Mouse (Mus musculus) mouse embryonic stem cell (cell line): Measurements from ENCODE around the gene Zfp51.

Source experiments
- in situ Hi-C, 2 experiments: fragments of 300-500 bp; cut with MboI; formaldehyde crosslinking; loops; 1 replicate in 1 of 2; 3 replicates in 1 of 2; pipeline ENCODE4 v1.14.3; 2019 to 2020; ENCODE audit warnings: low sequenced_read_pairs in 2 of 2, low pct_unique_long_range_greater_than_20kb in 1 of 2, mixed read lengths in 1 of 2; ENCODE audit not compliant: unreplicated experiment in 1 of 2

The Zfp51 gene

DNA sequence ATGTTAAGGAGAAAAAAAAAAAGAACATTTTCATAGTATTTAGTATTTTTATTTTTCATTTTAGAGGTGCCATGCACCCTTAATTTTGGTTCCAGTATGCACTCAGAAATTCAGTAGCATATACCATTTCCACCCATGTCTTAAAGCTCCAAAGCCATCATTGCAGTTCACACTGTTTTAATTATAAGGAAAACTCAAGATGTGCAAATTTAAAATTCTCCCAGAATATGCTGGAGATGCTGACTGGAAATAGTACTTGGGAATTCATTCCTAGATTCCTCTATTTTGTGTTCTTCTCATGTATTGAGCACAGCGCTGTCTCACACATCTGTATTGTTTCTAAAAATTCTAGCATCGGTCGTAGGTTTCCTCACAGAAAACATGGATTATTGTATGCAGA lies 56.1 kb downstream of the Zfp51 start:
- in situ Hi-C loops = no loop called here

DNA sequence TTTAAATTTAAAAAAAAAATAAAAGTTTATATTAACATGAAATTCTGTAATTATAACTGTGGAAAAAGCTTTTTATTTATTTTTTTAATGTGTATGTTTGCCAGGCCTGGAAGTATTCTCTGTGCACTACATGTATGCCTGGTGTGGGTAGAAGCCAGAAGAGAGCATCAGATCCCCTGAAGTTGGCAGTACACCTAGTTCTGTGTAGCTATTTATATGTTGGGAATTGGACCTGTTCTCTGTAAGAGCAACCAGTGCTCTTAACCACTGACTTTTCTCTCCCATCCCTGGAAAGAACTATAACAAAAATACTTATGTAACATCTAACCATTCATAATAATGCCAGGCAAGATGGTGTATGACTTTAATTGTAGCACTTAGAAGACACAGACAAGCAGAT lies 59.6 kb downstream of the Zfp51 start:
- in situ Hi-C loops = no loop called here
